Mouse (Mus musculus) olfactory bulb, adult 2 months (tissue): ENCODE results near the gene Klhdc8b. TPM values are rescaled to one million over a fixed set of nuclear protein-coding genes. Genes with fewer than 3 reads are reported as not detected.
A peak's percentile ranks its signal among the peaks of the same experiment; 100 is the strongest.

ENCODE experiments used
- H3K27ac ChIP-seq: fragments of 200-500 bp; 2 replicates; pipeline ENCODE4 v1.5.1; 2012; ENCODE audit warnings: low read depth, low read length; ENCODE audit not compliant: insufficient read depth
- H3K4me1 ChIP-seq: fragments of 200-500 bp; 2 replicates; pipeline ENCODE4 v1.6.1; 2012; ENCODE audit warnings: low read length; ENCODE audit not compliant: control insufficient read depth, insufficient read depth
- H3K4me3 ChIP-seq: fragments of 200-500 bp; 2 replicates; pipeline ENCODE4 v1.5.1; 2012; ENCODE audit warnings: mild to moderate bottlenecking, low read depth, low read length, moderate library complexity; ENCODE audit not compliant: insufficient read depth
- CTCF ChIP-seq: fragments of 200-500 bp; IDR thresholded peaks from 2 replicates; pipeline ENCODE4 v1.5.1; 2012; ENCODE audit warnings: low read depth, mild to moderate bottlenecking, low read length, moderate library complexity; ENCODE audit not compliant: insufficient read depth
- POLR2A ChIP-seq: fragments of 200-500 bp; IDR thresholded peaks from 2 replicates; pipeline ENCODE4 v1.6.1; 2012; ENCODE audit warnings: mild to moderate bottlenecking, low read depth, low read length, moderate library complexity; ENCODE audit not compliant: insufficient read depth
- WGBS: fragments of 180-500 bp; shearing (Covaris S2); methylation state at CpG from one replicate; pipeline ENCODE4 v1.1.7; 2018; 5-methylcytosine and 5-hydroxymethylcytosine counted together
- polyA plus RNA-seq: library from polyadenylated mRNA; stranded (reverse); fragments of >200 nt; gene quantifications from 2 replicates; pipeline ENCODE4 v1.2.4, GENCODE M21; 2012; ENCODE audit warnings: low replicate concordance; ENCODE audit not compliant: missing spikeins, insufficient read depth, insufficient read length

Klhdc8b gene
- polyA plus RNA-seq, 1 experiment: not detected

- no peak overlapping the region for H3K27ac ChIP-seq
- no peaks in the 10 kb centered on the region for H3K4me1 ChIP-seq
- H3K4me3 ChIP-seq: no peak overlapping the region
- no peak for TF ChIP-seq POLR2A
- no peak for TF ChIP-seq CTCF
- 72% methylated on average over 4 of the region's 4 CpGs for WGBS
Measured at GRCm38 (mm10) chr9:108409535-108409934, 51.8 kb downstream of the Klhdc8b start.

DNA sequence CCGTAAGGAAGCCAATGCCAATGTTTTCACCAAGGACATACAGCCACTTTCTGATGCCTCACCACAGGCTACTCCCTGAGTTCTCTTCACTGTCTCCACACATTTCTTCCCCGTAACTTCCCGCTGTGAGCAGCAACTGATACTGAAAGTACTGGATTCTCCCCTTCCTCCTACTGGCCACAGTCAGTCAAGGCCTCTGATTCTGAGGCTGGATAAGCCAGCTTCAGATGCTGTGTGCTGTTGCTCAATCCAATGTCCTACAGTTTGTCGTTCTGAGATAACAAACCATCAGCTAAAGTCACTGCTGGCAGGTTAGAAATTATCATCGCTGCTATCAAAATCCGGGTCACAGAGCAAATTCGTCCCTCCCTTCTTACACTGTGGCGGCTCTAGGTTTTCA is 56.9 kb downstream of the Klhdc8b start:
- peaks cover 11% of the 10 kb centered on the region for H3K4me1 ChIP-seq
- H3K4me3 ChIP-seq: no peak overlapping the region
- 87% methylated on average over 8 of the region's 8 CpGs for WGBS
- no peak for TF ChIP-seq CTCF
- no peak for TF ChIP-seq POLR2A
- H3K27ac ChIP-seq: no peak overlapping the region

- WGBS: 54% methylated on average over 4 of the region's 4 CpGs
- H3K27ac ChIP-seq: no peak overlapping the region
- TF ChIP-seq CTCF: no peak
- TF ChIP-seq POLR2A: no peak
- no peak overlapping the region for H3K4me3 ChIP-seq
- peaks cover 11% of the 10 kb centered on the region for H3K4me1 ChIP-seq
Measured at GRCm38 (mm10) chr9:108403081-108403480, 58.3 kb downstream of the Klhdc8b start.

- H3K4me3 ChIP-seq: no peak overlapping the region
- TF ChIP-seq CTCF (no peak), POLR2A (no peak)
- WGBS: 7% methylated on average over 7 of the region's 7 CpGs
- peaks cover 11% of the 10 kb centered on the region for H3K4me1 ChIP-seq
- H3K27ac ChIP-seq: peak overlapping the region; percentile 92
Measured at GRCm38 (mm10) chr9:108401186-108401960, 60.0 kb downstream of the Klhdc8b start.

DNA sequence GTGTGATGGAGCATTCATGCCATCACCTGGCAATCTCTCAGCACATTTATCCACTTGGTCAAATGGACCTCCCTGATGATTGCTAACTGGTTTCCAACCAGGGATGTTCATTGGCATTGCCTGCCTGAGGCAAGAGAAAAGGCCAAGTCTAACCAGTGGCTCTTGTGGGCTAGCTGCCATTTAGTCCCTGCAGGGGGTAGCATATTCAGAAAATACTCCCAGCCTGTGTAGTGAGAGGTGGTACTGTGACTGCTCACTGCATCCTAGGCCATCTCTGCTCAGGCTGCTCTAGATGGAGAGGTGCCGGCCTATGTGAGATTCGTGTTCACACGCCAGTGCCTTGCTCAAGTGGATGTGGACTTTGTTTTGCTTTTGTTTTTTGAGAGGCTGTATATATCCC is 63.1 kb downstream of the Klhdc8b start:
- H3K4me3 ChIP-seq: no peak overlapping the region
- peaks cover 11% of the 10 kb centered on the region for H3K4me1 ChIP-seq
- no peak for TF ChIP-seq CTCF
- no peak for TF ChIP-seq POLR2A
- no peak overlapping the region for H3K27ac ChIP-seq
- WGBS: 89% methylated on average over 3 of the region's 3 CpGs

Other genes starting within 250 kb of the Klhdc8b start
- not detected in 2 replicates for gene Dag1, start 197.6 kb downstream of the Klhdc8b start, polyA plus RNA-seq
- gene Nicn1, start 171.2 kb downstream of the Klhdc8b start, polyA plus RNA-seq: not detected in 2 replicates
- gene Amt, start 164.7 kb downstream of the Klhdc8b start, polyA plus RNA-seq: not detected in 2 replicates
- 187 and 421 TPM in 2 replicates for gene Rhoa, start 155.5 kb downstream of the Klhdc8b start, polyA plus RNA-seq
- gene Tcta, start 155.4 kb downstream of the Klhdc8b start, polyA plus RNA-seq: not detected in 2 replicates
- not detected in 2 replicates for gene Gpx1, start 122.7 kb downstream of the Klhdc8b start, polyA plus RNA-seq
- gene Usp4, start 113.7 kb downstream of the Klhdc8b start, polyA plus RNA-seq: not detected in 2 replicates
- not detected in 2 replicates for gene 1700102P08Rik, start 68.8 kb downstream of the Klhdc8b start, polyA plus RNA-seq
- not detected in 2 replicates for gene Ccdc36, start 33.1 kb downstream of the Klhdc8b start, polyA plus RNA-seq
- not detected in 2 replicates for gene BC048562, start 25.1 kb downstream of the Klhdc8b start, polyA plus RNA-seq
- not detected in 2 replicates for gene Ccdc71, start 1.1 kb downstream of the Klhdc8b start, polyA plus RNA-seq
- gene Lamb2, start 18.2 kb upstream of the Klhdc8b start, polyA plus RNA-seq: not detected in 2 replicates
- gene Usp19, start 29.0 kb upstream of the Klhdc8b start, polyA plus RNA-seq: 102 and 511 TPM in 2 replicates
- not detected in 2 replicates for gene Qars, start 46.1 kb upstream of the Klhdc8b start, polyA plus RNA-seq
- gene Qrich1, start 55.2 kb upstream of the Klhdc8b start, polyA plus RNA-seq: not detected in 2 replicates
- gene Impdh2, start 98.7 kb upstream of the Klhdc8b start, polyA plus RNA-seq: not detected in 2 replicates
- not detected in 2 replicates for gene Ndufaf3, start 105.9 kb upstream of the Klhdc8b start, polyA plus RNA-seq
- gene Dalrd3, start 108.3 kb upstream of the Klhdc8b start, polyA plus RNA-seq: not detected in 2 replicates
- 73.0 TPM in 1 of 2 replicates, not detected in the other for gene Wdr6, start 117.2 kb upstream of the Klhdc8b start, polyA plus RNA-seq
- gene P4htm, start 136.1 kb upstream of the Klhdc8b start, polyA plus RNA-seq: not detected in 2 replicates
- gene Arih2, start 187.8 kb upstream of the Klhdc8b start, polyA plus RNA-seq: not detected in 2 replicates
- not detected in 2 replicates for gene Slc25a20, start 200.5 kb upstream of the Klhdc8b start, polyA plus RNA-seq
- gene Prkar2a, start 227.7 kb upstream of the Klhdc8b start, polyA plus RNA-seq: not detected in 2 replicates